Mouse (Mus musculus): Measurements from ENCODE around the gene Pmp22.

Gene Pmp22

GRCm38 (mm10) chr11:63129375-63129774 lies 593 bp downstream of the Pmp22 start:
- DNase-seq: no peak

GRCm38 (mm10) chr11:63129840-63130239 lies 1.1 kb downstream of the Pmp22 start:
- DNase-seq: no peak

- peak in 1 of 2 experiments; percentile 13 for DNase-seq
These were observed 1.7 kb downstream of the Pmp22 start for GRCm38 (mm10) chr11:63130497-63130896.

- DNase-seq: no peak
These were observed 2.4 kb downstream of the Pmp22 start for GRCm38 (mm10) chr11:63131001-63131692.

DNA sequence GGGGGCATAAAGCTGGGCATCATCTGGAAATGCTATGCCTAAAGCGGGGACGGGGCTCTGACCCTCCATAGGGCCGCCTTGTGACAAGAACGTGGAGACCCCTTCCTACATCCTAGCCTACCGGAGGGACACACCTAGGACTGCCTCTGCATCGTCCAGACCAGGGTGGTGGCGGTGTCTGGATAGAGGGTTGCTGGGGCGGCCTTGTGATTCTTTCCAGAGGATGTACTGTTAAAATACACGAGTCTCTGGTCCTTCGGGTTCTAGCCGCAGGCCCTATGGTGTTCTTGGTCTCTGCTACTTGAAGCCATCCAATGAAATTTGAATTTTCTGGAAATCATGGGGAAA lies 2.9 kb downstream of the Pmp22 start:
- no peak for DNase-seq

DNA sequence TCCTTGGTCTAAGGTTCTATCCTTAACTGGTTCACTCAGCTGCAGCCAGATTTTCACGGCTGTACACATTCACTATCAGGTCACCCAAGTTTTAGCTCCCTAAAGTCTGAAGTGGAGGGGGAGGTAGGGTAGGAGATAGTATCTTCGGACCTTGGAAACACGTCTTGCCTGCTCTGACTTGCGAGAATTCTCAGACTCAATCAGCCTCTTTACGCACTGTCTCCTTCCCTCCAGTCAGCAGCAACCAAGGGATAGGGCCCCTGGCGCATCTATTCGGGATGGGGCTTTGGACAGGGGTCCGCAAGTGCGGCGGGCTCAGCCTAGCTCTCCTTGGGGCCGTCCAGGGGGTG lies 3.3 kb downstream of the Pmp22 start:
- DNase-seq: no peak

- DNase-seq: peak in 1 of 2 experiments; percentile 18
These were observed 4.0 kb downstream of the Pmp22 start for GRCm38 (mm10) chr11:63132501-63133435.

DNA sequence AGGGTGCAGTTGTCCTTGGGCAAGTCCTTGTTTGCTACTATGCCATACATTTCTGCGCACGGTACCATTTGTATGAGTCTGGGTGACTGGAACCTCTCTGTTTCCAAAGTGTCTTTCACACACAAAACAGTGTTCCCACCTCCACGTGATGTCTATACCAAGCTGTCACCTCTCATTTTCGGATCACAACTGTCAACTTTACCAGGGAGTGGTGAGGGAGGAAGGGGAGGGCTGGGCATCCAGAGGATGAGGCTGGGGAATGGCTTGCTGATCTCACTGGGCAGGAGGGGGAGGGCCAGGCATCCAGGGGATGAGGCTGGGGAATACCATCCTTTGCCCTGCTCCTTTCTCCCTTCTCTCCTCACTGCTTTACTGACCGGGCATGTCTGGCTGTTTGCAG lies 5.2 kb downstream of the Pmp22 start:
- DNase-seq: no peak

GRCm38 (mm10) chr11:63134742-63135482 lies 6.1 kb downstream of the Pmp22 start:
- DNase-seq: no peak

DNA sequence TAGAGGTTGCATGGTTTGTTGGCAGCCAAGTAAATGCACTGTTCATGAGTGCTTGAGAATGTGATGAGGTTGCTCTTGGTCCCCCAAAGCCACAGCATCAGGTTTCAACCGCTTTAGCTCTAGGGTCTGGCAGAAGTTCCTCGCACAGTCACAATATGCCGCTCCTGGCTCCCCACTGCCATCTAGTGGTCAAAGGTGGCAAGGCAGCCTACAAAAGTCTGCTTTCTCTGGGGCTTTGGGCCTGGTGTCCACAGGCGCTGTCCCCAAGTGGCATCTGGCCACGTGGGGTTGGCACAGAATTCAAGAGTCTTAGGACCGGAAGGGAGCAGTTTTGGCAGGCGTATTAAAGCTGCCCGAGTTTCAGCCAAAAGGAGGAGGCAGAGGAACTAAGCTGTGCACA lies 6.8 kb downstream of the Pmp22 start:
- peak; percentile 42 to 48 for DNase-seq

GRCm38 (mm10) chr11:63136205-63136604 lies 7.4 kb downstream of the Pmp22 start:
- no peak for DNase-seq

DNA sequence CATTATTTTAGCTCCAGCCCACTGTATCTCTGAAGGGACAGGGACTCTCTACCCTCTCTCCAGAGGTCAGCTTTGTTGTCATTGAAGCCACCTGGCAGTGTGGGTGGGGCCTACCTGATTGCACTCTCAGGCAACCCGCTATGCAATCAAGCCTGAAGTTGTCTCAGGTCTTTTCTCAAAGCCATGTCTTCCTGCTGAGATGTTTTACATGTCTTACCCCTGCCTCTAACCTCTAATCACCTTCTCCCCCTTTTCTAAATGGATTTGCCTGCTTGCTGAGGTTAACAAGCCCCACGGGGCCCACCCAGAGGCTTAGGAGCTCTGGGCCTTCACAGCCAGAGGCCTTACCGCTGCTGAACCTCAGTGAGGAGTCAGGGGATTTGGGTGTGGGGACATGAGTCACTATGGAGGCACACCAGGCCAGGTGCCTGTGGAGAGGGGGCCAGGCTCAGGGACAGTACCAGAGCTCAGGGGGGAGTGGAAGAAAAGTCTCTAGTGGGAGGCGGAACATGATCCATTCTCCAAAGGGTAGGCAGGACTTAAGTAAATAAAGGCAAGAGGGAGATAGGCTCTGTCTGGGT lies 8.1 kb downstream of the Pmp22 start:
- no peak for DNase-seq

- DNase-seq: no peak
These were observed 10.0 kb downstream of the Pmp22 start for GRCm38 (mm10) chr11:63138739-63139138.

- DNase-seq: no peak
These were observed 13.5 kb downstream of the Pmp22 start for GRCm38 (mm10) chr11:63142311-63142710.

DNA sequence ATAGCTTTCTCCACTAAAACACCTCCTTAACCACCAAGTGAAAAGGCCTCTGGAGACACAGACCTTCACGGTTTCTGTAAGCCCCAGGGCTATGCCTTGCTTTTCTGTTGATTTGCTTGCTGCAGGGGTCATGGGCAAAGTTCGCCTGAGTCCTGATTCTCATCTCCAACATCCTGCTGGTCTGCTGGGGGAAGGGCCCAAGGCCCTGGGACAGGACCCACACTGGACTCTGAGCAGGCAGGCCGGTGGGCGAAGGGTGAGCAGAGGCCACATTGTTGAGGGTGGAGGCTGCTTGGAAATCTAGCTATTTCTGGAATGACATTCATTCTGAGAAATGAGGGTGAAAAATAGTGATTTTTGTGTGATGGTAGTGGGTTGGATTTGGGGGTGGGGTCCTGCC lies 14.0 kb downstream of the Pmp22 start:
- DNase-seq: no peak

GRCm38 (mm10) chr11:63143486-63143885 lies 14.7 kb downstream of the Pmp22 start:
- no peak for DNase-seq

GRCm38 (mm10) chr11:63146601-63147000 lies 17.8 kb downstream of the Pmp22 start:
- no peak for DNase-seq

DNA sequence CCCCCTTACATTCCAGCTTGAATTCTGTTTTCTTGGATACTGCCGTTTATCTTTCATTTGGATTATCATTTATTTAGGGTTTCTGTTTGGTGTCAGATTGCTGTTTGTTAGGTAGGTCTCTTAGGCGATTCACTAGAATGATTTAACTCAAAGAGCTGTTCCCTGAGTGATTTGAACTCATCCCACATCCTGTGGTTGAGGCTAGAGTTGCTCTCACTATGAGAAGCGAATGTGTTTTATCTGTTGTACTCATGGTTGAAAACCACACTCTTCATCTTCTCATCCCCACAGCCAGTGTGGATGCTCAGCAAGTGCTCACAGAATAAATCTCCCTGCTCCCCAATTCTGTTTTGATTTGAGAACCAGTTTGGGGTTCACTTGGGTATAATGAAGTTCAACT lies 19.5 kb downstream of the Pmp22 start:
- DNase-seq: no peak

DNA sequence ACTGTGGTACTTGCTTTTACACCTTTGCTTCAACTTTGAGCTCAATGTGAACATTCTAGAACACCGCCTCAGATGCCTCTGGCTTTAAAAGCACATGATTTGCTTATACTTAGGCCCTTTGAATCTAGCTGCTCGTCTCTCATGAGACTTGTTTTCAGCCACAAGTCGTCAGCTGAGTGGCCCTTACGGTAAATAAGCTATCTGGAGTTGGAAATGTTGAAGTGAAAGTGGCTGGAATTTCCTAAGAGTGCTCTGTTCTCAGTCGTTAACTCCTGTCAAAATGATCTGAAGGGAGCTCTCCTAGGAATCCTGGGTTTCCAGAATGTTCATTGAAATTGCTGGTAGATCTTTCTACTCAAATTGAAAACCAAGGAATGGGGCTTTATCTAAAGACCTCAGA lies 23.1 kb downstream of the Pmp22 start:
- no peak for DNase-seq

- DNase-seq: no peak
These were observed 28.3 kb downstream of the Pmp22 start for GRCm38 (mm10) chr11:63157117-63157516.

DNA sequence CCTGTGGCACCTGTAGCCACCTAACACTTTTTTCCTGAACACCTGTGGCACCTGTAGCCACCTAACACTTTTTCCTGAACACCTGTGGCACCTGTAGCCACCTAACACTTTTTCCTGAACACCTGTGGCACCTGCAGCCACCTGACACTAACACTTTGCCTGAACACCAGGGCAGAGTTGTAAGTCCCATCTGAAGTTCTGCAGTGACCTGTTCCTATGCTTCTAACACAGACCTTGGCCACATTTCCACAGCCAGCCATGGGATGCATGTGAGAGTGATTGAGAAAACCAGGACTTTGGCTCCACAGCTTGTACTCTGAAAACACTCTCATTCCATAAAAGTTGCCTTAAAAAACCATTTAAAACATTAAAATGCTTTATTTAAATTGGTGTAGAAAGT lies 32.1 kb downstream of the Pmp22 start:
- no peak for DNase-seq

DNA sequence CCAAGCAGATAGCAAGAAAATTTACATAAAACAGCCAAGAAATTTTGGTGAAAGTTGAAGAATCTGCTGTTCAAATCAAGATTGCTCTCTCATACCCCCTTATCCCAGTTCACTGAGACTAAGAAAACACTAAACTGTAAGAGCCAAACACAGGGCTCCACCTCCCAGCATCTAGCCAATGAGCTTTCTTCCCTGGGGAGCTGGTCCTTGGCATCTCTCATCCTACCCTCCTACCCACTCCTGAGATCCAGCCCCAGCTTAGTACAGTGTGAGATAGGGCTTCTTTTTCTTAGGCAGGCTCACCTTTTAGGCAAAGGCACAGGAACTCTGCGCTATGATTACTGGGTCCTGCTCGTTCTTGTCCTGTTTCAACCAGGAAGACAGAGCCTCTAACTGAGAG lies 34.0 kb downstream of the Pmp22 start:
- no peak for DNase-seq

DNA sequence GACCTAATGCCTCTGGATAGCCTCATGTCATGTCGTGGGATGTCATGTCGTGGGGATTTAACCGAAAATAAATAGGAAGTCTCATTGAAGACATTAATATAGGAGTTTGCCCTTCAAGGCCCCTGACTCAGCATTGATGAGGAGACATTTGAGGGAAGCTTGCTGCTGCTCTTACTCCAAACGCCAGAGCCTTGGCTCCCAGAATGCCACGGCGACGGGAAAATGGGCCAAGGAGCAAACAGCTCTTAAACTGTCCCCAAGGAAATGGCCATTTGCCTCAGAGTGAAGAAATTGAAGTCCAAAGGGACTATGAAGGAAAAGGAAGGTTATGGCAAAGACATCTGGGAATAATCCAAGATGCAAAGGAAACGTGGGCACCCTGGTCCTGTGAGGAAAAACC lies 34.8 kb downstream of the Pmp22 start:
- no peak for DNase-seq
